Mouse (Mus musculus): ENCODE results near the gene Slc13a3.

Gene Slc13a3

DNA sequence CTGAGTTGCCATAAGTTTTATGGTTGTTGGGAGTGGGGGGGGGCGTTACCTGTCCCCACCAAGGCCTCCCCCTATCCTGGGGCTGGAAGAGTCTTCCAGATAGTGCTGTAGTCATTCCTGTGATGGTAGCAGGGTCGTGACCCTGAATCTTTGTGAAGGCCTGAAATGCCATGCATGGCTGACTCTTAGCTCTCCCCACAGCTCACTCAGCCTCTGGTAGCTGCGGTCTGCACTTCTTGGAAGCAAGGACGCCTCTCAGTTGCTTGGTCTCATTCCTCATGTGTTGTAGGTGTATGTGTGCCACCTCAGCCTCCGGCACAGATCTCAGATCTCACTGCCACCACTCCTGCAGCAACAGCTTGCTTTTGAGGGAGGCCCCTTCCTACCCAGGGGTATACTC lies 2.8 kb upstream of the Slc13a3 start:
- no peak for DNase-seq (ENCODE audit: low spot score)

DNA sequence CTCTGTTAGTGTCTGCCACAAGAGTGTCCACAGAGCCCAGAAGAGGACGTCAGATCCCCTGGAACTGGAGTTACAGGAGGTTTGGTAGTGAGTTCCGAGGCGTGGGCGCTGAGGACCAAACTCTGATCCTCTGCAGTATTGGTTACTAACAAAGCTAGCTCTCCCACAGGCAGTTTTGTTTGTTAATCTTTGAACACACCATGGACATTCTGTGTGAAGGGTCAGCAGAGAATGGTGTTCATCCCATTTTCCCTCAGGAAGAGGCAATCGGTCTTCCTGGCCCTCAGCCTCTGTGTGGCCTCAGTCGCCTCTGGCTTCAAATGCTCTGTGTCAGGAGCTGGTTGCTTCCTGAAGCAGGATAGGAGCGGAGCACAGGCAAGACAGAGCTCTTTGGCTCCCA lies 2.4 kb upstream of the Slc13a3 start:
- no peak for DNase-seq (ENCODE audit: low spot score)

DNA sequence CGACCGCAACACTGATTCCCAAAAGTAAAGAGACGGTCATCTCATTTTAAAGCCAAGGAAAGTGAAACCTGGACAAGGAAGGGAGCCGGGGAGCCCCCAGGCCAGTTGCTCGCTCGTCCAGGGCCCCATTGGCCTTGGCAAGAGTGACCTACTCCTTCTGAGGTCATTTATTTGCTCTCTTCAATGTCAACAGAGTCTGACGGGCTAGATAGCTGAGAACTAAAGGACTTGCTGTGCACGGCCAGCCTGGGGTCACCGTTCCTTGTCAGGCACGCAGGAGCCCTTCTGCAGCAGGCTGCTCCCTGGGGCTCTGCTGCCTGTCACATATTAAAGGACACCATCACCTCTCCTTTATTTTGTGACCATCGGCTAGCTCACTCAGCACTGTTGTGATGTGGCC lies 1.1 kb downstream of the Slc13a3 start:
- no peak for DNase-seq (ENCODE audit: low spot score)

DNA sequence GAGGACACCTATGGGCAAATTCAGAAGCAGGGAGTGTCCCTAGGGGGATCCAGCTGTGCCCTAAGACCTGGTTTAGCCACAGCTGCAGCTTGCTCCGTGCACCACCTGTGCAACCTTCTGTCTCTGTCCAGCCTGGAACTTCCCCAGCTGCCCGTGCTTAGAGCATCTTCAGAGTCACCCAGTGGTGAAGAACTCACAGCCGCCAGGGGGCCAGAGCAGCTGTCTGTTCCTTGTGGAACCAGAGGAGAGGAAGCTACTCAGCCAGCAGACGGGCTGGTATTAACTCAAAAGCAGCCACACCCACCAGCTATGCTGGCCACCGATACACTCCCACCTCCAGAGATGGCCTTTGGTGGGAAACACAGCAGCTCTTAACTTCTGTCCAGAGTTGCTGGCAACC lies 2.9 kb downstream of the Slc13a3 start:
- no peak for DNase-seq (ENCODE audit: low spot score)

DNA sequence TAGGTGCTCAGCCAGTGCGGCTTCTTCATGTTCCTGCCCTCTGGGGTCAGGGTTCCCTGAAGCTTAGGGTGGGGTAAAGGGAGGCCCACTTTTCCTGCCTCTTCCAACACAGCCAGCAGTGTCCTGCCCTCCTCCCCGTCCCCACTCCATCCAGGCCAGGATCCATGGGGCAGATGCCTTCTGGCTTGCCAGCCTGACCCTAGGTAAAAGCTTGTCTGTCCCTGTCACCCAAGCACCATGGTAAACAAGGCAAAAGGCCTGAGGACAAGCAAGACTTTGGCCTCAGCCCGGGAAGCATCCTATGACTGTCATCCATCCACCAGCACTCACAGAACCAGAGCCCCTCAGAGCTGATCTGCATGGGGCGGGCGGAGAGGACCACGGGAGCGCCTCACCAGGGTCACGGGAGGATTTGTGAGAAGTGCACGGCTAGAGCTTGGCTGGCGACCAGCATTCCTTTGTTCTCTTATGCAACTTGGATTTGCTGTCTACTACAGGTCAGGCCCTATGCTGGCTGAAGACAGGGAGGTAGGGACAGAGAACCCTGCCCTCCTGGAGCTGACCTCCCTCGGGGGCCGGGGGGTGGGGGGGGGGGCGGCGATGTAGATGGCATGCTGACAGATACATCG lies 5.1 kb downstream of the Slc13a3 start:
- no peak for DNase-seq (ENCODE audit: low spot score)

DNA sequence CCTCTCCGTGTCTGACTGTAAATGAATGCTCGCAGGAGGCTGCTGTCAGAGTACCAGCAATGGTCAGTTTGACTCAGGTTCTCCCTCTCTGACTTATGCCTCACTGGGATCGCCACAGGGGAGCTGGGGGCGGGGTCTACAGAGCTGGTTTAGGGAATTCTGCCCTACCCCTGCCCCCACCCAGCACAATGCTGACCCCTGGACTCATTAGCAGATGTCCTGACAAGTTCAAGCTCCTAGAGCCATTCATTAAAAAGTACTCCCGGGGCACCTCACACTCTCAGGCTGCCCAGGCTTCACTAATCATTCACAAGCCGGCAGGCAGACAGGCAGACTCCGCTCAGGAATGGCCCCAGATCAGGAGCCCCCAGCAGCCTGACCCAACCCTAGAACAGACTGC lies 13.4 kb downstream of the Slc13a3 start:
- DNase-seq (ENCODE audit: low spot score): no peak

DNA sequence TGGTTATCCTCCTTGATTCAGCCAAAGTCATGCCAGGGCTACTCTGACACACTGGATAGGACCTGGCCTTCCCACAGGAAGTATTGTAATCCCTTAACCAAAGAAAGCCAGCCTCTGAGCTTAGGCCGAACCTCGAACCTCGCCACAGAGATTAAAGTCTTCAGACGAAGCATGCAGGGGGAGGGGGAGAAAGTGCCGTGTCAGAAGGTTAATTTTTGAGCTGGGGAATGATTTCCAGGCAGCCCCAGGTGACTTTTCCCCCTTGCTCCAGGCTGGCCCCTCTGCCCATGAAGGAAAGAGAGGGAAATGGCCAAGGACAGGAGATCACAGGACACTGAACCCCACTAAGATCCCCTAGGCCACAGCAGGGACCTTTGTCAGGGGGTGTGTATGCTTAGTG lies 14.8 kb downstream of the Slc13a3 start:
- DNase-seq (ENCODE audit: low spot score): no peak

DNA sequence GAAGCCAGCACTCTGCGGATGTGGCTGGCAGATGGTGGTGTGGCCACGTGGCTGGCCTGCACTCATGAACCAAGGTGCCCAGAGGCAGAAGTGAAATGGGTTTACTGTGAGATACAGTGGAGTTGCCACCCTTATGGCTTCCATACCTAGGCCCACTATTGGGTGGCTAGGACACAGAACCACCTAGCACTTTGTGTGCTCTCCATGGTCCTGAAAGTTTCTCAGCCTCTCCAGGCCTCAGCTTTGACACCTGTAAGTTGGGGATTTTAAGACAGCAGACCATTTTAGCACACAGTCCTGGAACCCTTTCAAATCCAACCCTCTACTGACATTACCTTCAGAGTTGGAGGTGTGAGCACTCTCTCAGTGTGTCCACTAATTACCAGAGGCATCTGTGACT lies 16.3 kb downstream of the Slc13a3 start:
- DNase-seq (ENCODE audit: low spot score): no peak

DNA sequence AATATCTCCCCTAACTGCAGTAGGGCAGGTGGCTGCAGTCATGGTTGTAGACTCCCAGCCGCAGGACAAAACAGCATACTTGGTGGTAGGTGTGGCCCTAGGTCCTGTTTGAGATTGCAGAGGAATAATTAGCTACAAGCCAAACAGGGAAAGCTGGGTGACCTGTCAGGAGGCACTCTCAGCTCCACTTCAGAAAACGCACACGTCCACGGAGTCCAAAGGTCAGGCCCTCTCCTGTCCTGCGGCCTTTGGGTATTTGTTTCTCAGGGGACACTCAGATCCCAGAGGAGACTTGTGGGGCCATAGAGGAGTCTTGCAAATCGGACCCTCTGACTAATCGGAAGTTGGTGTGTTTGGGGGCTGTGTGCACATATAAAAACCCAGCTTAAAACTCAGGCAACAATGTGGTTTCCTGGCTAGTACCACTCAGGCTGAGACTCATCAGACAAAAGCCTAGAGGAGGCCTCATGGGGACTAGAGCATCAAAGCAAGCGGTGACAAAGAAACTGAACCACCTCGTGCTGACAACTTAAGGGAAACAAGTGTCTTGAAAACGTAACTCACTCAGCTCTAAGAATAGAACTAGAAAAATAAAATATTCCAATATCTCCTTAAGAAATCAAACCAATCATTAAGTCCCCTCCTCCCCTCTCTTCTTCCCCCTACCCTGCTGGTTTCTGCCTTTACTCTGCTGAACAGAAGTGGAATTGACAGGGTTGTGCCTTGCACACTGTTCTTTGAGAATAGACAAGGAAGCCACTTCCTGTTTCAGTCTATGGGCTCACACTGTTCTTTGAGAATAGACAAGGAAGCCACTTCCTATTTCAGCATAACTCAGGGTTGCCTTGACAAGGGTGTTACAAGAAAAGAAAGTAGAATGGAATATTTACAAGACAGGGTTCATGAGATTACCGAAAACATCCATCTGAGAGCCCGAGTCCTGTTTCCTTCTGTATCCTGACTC lies 20.0 kb downstream of the Slc13a3 start:
- no peak for DNase-seq (ENCODE audit: low spot score)

DNA sequence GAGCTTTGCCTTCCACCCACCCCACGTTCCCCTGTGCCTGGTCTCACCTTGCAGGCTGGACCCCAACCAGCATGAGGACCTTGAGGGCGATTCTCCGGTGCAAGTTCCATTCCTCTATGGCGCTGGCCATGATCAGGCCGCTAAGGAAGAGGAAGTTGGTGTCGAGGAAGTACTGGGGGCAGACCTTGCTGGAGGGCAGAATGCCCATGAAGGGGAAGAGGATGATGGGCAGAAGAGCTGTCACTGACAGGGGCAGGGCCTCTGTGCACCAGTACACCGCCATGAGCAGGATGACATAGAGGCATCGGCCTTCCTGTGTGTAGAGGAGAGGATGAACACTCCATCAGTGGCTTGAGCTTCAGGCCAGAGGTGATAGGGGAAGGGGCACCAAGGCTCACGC lies 24.6 kb downstream of the Slc13a3 start:
- no peak for DNase-seq (ENCODE audit: low spot score)

DNA sequence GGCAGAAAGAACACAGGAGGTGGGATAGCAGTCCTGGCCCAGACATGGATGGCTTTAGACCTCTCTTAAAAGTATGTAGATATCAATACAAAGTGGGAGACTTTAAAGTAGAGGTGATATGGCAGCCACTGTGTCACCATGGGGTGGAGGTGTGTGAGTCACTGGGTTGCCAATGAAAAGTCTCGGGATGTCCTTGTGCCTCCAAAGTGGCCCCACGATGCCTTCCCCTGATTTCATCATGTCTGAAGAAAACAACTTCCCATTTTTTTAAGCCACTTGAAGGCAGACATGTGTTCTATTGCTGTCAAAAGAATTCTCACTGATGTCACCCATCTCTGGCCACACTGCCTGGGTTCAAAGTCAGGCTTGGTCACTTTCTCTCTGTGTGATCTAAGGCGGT lies 28.2 kb downstream of the Slc13a3 start:
- no peak for DNase-seq (ENCODE audit: low spot score)

DNA sequence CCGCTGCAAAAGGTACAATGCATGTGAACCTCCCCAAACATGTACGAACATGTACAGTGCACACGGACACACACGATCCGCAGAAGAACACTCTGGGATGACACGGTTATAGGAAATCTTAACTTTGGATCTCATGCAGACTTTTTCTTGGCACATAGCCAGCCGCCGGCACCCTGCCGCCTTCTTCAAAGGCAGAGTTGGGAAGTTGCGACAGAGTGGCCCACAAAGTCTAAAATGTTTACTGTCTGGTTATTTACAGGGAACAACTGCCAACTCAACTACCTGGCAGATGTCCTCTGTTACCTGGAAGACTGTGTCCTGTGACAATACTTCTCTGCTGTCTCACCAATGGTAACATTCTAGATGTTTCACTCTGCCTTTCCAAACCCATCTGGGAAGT lies 30.0 kb downstream of the Slc13a3 start:
- peak; percentile 6 for DNase-seq (ENCODE audit: low spot score)

DNA sequence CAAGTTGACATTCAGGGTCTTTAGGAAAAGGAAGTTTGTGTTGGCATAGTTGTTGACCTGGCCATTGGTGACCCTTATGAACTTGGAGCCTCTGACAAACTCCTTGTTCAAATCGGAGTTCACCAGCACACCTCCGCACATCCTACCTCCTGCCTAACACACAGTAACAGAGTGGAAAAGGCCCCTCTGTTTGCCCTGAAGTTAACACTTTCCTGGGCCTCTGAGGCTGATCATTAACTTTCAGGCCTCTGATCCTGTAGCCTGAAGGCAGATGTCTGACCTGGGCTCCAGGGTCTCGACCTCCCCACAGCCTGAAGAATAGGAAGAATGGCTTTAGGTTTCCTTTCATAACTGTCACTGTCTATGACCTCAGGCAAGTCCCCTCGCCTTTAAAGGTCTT lies 31.4 kb downstream of the Slc13a3 start:
- DNase-seq (ENCODE audit: low spot score): no peak

DNA sequence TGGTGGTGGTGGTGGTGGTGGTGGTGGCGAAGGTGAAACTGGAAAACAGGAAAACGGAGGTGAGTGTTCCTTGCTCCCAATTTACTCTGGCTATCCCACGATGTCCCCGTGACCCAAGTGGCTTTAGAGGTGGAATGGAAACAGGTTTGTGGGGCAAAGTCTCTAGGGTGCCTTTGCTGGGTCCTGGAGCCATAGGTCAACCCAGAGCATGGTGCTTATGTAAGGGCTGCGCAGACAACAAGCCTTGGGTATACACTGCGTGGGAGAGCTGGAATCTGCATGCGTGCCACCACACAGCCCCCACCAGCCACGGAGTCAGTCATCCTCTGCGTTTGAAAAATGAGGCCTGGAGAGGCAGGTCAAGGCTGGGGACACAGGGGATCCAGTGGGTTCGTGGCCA lies 33.4 kb downstream of the Slc13a3 start:
- DNase-seq (ENCODE audit: low spot score): no peak

DNA sequence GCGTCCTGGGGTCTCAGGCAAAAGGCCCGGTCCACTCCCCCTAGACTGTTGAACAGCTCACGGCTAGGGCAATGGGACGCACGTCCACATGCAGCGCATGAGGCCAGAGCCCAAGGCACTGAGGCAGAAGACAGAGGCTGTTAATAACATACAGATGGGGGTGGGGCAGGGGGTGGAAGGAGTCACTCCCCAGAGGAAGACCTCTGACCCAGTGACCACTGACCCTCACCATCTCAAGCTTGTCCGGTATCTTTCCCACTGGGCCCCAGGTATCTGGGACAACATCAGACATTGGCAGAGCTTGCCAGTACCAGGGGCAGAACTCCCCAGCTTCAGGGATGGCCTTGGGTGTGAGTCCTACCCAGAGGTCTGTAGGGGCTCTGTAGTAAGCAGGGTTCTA lies 34.1 kb downstream of the Slc13a3 start:
- no peak for DNase-seq (ENCODE audit: low spot score)

DNA sequence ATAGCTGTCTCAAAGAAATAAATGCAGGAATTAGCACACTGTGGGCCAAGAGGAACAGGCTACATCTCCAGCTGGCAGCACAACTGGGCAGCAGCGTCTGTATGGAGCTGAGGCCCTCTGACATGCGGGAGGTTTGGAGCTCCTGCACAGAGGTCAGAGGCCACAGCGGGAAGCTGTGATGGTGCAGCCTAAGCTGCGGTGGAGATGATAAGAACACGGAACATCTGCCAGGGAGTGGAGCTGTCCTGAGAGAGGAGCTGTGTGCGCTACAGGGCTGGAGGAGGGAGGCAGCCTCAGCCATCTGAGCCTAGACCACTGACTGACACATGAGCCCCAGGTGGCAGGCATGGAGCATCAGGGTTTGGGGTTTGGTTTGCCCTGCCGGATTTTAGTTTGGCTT lies 44.3 kb downstream of the Slc13a3 start:
- no peak for DNase-seq (ENCODE audit: low spot score)

DNA sequence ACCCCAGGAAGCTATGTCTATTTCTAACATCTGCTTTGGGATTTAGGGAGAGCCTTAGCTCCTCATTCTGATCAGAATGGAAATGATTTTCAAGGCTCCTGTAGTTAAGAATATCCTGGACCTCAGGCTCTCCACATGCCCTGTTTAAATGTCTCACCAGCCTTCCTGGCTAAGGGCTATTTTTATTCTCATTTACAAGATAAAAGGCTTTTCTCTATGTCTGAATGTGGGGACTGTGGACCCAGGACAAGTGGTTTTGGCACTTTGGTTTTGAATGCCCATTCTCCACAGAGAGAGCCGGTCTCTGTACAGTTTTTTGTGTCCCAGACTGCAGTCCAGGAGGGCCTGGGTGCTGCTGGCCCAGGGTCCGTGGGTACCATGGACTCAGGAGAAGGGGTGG lies 52.8 kb downstream of the Slc13a3 start:
- DNase-seq (ENCODE audit: low spot score): no peak

DNA sequence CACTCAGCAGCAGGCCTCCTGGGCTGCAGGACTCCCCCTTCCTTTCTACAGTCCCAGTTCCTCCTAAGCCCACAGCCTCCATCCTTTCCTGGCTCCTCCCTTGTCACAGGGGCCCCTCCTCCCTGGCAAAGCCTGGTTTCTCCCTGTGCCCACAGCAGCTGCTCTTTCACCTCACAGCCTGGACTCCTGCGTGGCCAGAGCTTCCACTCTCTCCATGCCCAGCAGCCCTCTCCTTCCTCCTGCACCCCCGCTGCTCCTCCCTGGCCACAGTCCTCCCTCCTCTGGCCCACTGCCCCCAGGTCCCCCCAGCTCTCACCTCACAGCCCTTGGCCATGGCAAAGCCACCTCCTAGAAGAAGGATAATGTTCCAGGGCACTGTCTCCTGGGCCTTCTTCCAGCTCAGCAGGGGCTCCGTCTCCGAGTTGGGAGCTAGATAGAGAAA lies 53.3 kb downstream of the Slc13a3 start:
- no peak for DNase-seq (ENCODE audit: low spot score)

DNA sequence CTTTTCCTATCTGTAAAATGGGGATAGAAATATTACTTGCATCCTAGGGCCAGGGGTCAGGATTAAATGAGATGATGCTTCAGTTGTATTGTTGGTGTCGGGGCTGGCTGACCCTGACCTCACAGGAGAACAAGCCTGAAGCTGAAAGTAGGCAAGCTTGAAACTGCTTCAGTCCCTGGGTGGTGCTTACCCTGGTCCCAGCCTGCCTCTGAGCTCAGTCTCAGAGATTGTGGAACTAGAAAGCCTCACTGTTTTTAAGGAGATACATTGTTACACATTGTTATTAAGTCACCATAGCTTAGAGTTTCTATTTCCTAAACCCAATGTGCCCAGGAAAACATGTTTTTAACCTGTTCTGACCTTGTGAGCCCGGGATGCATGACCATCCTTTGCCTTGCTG lies 54.5 kb downstream of the Slc13a3 start:
- no peak for DNase-seq (ENCODE audit: low spot score)

DNA sequence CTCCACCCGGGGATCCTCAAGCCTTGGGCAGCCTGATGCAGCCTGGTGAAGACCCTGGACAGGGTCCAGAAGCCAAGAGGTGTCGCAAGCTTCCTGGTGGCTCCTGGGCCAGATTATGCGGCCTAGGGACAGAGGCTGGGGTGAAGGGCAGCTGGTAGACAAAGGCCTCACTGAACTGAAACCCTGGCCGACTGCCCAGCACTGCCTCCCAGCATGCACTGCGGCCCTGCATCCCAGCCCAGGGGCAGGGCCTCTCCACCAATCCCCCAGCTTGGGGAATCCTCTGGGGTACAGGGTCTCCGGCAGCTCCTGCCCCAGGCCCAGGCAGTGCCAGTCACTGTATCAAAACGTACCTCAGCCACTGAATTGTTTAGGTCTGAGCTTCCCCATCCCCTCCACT lies 55.7 kb downstream of the Slc13a3 start:
- peak; percentile 33 for DNase-seq (ENCODE audit: low spot score)

DNA sequence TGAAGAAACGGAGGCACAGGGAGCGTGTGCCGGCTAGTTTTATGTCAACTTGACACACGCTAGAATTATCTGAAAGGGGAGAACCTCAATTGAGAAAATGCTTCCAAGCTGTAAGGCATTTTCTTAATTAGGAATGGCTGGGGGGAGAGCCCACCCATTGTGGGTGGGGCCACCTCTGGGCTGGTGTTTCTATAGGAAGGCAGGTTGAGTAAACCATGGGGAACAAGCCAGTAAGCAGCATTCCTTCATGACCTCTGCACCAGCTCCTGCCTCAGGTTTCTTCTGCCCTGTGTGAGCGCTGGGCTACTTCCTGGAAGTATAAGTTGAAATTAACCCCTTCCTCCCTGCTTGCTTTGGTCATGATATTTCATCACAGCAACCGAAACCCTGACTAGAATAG lies 57.2 kb downstream of the Slc13a3 start:
- DNase-seq (ENCODE audit: low spot score): no peak

DNA sequence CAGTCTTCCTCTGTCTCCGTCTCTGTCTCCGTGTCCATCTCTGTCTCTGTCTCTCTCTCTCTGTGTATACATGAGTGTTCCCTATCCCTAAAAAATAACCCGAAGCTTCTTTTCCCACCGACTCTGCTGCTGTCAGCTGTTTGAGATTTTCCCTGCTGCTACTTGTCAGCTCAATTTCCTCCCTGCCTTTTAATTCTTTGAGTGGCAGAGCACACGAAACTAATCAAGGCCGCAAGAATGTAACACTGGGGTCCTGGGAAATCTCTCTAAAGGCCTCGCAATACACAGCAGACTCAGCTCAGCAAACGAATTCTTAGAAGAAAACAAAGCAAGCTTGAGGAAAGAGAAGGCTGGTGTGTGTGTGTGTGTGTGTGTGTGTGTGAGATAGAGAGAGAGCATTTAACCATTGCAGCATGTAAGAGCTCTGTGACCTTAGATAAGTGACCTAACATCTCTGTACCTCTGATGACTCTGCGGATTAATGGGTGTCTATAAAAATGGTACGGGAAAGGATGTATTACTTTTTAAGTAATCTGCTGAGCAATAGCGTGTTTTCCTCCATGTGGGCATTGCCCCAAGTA lies 57.8 kb downstream of the Slc13a3 start:
- no peak for DNase-seq (ENCODE audit: low spot score)

DNA sequence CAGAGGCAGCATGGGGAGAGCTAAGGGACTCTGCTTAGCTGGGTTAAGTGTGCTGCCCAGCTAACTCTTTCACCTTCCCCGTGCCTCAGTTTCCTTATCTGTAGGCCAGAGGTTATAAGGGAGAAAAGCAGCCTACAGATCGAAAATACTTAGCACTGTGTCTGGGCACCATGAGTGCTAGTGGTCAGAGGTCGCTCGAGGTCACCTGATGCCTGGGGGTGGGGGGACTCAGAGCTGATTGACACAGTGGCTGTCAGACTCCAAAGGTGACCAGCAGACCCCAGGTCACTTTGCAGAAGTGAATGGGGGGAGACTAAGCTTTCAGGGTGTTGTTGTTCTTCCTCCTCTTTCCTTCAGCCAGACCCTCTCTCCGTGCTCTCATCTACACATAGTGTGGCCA lies 58.7 kb downstream of the Slc13a3 start:
- no peak for DNase-seq (ENCODE audit: low spot score)
